Mouse (Mus musculus) liver, adult 2 months (tissue): ENCODE measurements around the gene Cyp2b13.
"Not testable (repeated sequence)": the region's sequence is repeated elsewhere in the genome, so short reads cannot be mapped to it uniquely, and the experiment has no call there.

ENCODE experiments used
- CTCF ChIP-seq: fragments of 200-500 bp; IDR thresholded peaks from 2 replicates; pipeline ENCODE4 v1.5.1; 2011; ENCODE audit warnings: low read depth, low read length, control low read depth
- POLR2A ChIP-seq: fragments of 200-500 bp; IDR thresholded peaks from 2 replicates; pipeline ENCODE4 v1.6.1; 2011; ENCODE audit warnings: low read length, control low read depth; ENCODE audit not compliant: insufficient read depth; ENCODE audit errors: extremely low read depth

DNA sequence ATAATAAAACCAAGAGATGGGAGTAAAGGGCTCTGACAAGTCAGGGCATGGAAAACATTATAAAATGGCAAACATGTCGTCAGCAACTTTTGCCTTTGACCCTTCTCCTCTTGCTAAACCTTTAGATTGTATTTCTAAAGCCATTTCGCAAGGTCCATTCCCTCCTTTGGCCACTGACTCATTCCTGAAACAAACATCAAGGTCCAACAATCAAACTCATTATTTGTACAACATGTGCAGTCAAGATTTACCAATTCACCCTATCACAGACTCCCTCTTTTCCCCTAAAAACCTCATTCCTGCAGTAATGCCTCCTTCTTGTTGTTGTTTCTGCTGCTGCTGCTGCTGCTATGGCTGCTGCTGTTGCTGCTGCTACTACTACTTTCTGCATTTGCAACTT lies 78.3 kb downstream of the Cyp2b13 start:
- not testable (repeated sequence) for TF ChIP-seq CTCF, POLR2A
